Mouse (Mus musculus): ENCODE data around the gene Mcm2. TPM values are rescaled to one million over a fixed set of nuclear protein-coding genes. Genes with fewer than 3 reads are reported as not detected.

The Mcm2 gene
- polyA plus RNA-seq, 1 experiment: 45.7 TPM

GRCm38 (mm10) chr6:88925640-88926205 lies 27.1 kb upstream of the Mcm2 start:
- peak; percentile 77 for DNase-seq (ENCODE audit: low read depth)
- TF ChIP-seq CTCF (IDR thresholded peaks at IDR 0.05; ENCODE audit: borderline replicate concordance, extremely low read depth, insufficient read depth, insufficient read length): no peak
- no peak for TF ChIP-seq POLR2A (IDR thresholded peaks at IDR 0.05; ENCODE audit: borderline replicate concordance, extremely low read depth, insufficient read depth, insufficient read length, poor library complexity, severe bottlenecking)

- DNase-seq (ENCODE audit: low read depth): peak; percentile 91
- TF ChIP-seq POLR2A (IDR thresholded peaks at IDR 0.05; ENCODE audit: borderline replicate concordance, extremely low read depth, insufficient read depth, insufficient read length, poor library complexity, severe bottlenecking) (no peak), CTCF (IDR thresholded peaks at IDR 0.05; ENCODE audit: borderline replicate concordance, extremely low read depth, insufficient read depth, insufficient read length) (no peak)
Measured at GRCm38 (mm10) chr6:88924502-88925275, 26.1 kb upstream of the Mcm2 start.

- no peak for TF ChIP-seq CTCF (IDR thresholded peaks at IDR 0.05; ENCODE audit: borderline replicate concordance, extremely low read depth, insufficient read depth, insufficient read length)
- TF ChIP-seq POLR2A (IDR thresholded peaks at IDR 0.05; ENCODE audit: borderline replicate concordance, extremely low read depth, insufficient read depth, insufficient read length, poor library complexity, severe bottlenecking): no peak
- no peak for DNase-seq (ENCODE audit: low read depth)
Measured at GRCm38 (mm10) chr6:88918802-88919201, 20.2 kb upstream of the Mcm2 start.

- DNase-seq (ENCODE audit: low read depth): peak; percentile 59
Measured at GRCm38 (mm10) chr6:88916153-88916552, 17.6 kb upstream of the Mcm2 start.

GRCm38 (mm10) chr6:88915510-88915909 lies 16.9 kb upstream of the Mcm2 start:
- DNase-seq (ENCODE audit: low read depth): peak; percentile 52
- TF ChIP-seq CTCF (IDR thresholded peaks at IDR 0.05; ENCODE audit: borderline replicate concordance, extremely low read depth, insufficient read depth, insufficient read length) (no peak), POLR2A (IDR thresholded peaks at IDR 0.05; ENCODE audit: borderline replicate concordance, extremely low read depth, insufficient read depth, insufficient read length, poor library complexity, severe bottlenecking) (no peak)

More at GRCm38 (mm10) chr6:88916153-88916552, 17.6 kb upstream of the Mcm2 start:
- no peak for TF ChIP-seq POLR2A (IDR thresholded peaks at IDR 0.05; ENCODE audit: borderline replicate concordance, extremely low read depth, insufficient read depth, insufficient read length, poor library complexity, severe bottlenecking)
- TF ChIP-seq CTCF (IDR thresholded peaks at IDR 0.05; ENCODE audit: borderline replicate concordance, extremely low read depth, insufficient read depth, insufficient read length): peak; percentile 68; the same call in 1 of the 2 replicates

- TF ChIP-seq CTCF (IDR thresholded peaks at IDR 0.05; ENCODE audit: borderline replicate concordance, extremely low read depth, insufficient read depth, insufficient read length): no peak
- no peak for TF ChIP-seq POLR2A (IDR thresholded peaks at IDR 0.05; ENCODE audit: borderline replicate concordance, extremely low read depth, insufficient read depth, insufficient read length, poor library complexity, severe bottlenecking)
Measured at GRCm38 (mm10) chr6:88914799-88915198, 16.2 kb upstream of the Mcm2 start.

GRCm38 (mm10) chr6:88913440-88913839 lies 14.9 kb upstream of the Mcm2 start:
- DNase-seq (ENCODE audit: low read depth): no peak
- TF ChIP-seq POLR2A (IDR thresholded peaks at IDR 0.05; ENCODE audit: borderline replicate concordance, extremely low read depth, insufficient read depth, insufficient read length, poor library complexity, severe bottlenecking) (no peak), CTCF (IDR thresholded peaks at IDR 0.05; ENCODE audit: borderline replicate concordance, extremely low read depth, insufficient read depth, insufficient read length) (no peak)

More at GRCm38 (mm10) chr6:88914799-88915198, 16.2 kb upstream of the Mcm2 start:
- DNase-seq (ENCODE audit: low read depth): no peak

GRCm38 (mm10) chr6:88913022-88913421 lies 14.4 kb upstream of the Mcm2 start:
- TF ChIP-seq CTCF (IDR thresholded peaks at IDR 0.05; ENCODE audit: borderline replicate concordance, extremely low read depth, insufficient read depth, insufficient read length): no peak
- TF ChIP-seq POLR2A (IDR thresholded peaks at IDR 0.05; ENCODE audit: borderline replicate concordance, extremely low read depth, insufficient read depth, insufficient read length, poor library complexity, severe bottlenecking): no peak
- no peak for DNase-seq (ENCODE audit: low read depth)

GRCm38 (mm10) chr6:88909151-88909550 lies 10.6 kb upstream of the Mcm2 start:
- no peak for DNase-seq (ENCODE audit: low read depth)

GRCm38 (mm10) chr6:88906369-88907108 lies 8.0 kb upstream of the Mcm2 start:
- peak; percentile 77 for DNase-seq (ENCODE audit: low read depth)
- TF ChIP-seq CTCF (IDR thresholded peaks at IDR 0.05; ENCODE audit: borderline replicate concordance, extremely low read depth, insufficient read depth, insufficient read length): peak; percentile 93
- TF ChIP-seq POLR2A (IDR thresholded peaks at IDR 0.05; ENCODE audit: borderline replicate concordance, extremely low read depth, insufficient read depth, insufficient read length, poor library complexity, severe bottlenecking): no peak

More at GRCm38 (mm10) chr6:88909151-88909550, 10.6 kb upstream of the Mcm2 start:
- TF ChIP-seq POLR2A (IDR thresholded peaks at IDR 0.05; ENCODE audit: borderline replicate concordance, extremely low read depth, insufficient read depth, insufficient read length, poor library complexity, severe bottlenecking) (no peak), CTCF (IDR thresholded peaks at IDR 0.05; ENCODE audit: borderline replicate concordance, extremely low read depth, insufficient read depth, insufficient read length) (no peak)

GRCm38 (mm10) chr6:88905042-88905441 lies 6.5 kb upstream of the Mcm2 start:
- no peak for DNase-seq (ENCODE audit: low read depth)
- TF ChIP-seq POLR2A (IDR thresholded peaks at IDR 0.05; ENCODE audit: borderline replicate concordance, extremely low read depth, insufficient read depth, insufficient read length, poor library complexity, severe bottlenecking): no peak

Measured in brain, embryonic 14.5 days (tissue).